In genomic region chr10:26774266-26774665, GRCm38 (mm10) we compare ENCODE assay signal across 9 mouse cellular contexts. TPM values are rescaled to one million over a fixed set of nuclear protein-coding genes. Genes with fewer than 3 reads are reported as not detected.
A peak's percentile ranks its signal among the peaks of the same experiment; 100 is the strongest.
DNase-seq lines count a peak whose midpoint lies in the region; ATAC-seq and TF ChIP-seq lines count a peak whose summit lies in the region.
"Had no signal": no experiment of that assay in that cellular context is flagged by ENCODE, and none has a peak within 500 bp of the region (broad histone marks: within the 10 kb centered on the region; RNA-seq: fewer than 3 reads in every experiment).

No protein-coding gene starts in this region.

- no peaks in the 10 kb centered on the region for H3K9me3 ChIP-seq in lung, embryonic 15.5 days
- no peaks in the 10 kb centered on the region for H3K9me3 ChIP-seq in hindbrain, postnatal 0 days (ENCODE audit: low read length)
- no peaks in the 10 kb centered on the region for H3K9me3 ChIP-seq in limb, embryonic 15.5 days
- no peaks in the 10 kb centered on the region for H3K9me3 ChIP-seq in stomach, embryonic 15.5 days

- TF ChIP-seq CTCF in lung, adult 2 months (IDR thresholded peaks at IDR 0.05; ENCODE audit: insufficient read depth, low read length): no peak
- TF ChIP-seq CTCF in hindbrain, postnatal 0 days (IDR thresholded peaks at IDR 0.05; ENCODE audit: low read depth): no peak

- H3K27ac ChIP-seq in lung, embryonic 15.5 days: peak overlapping the region; percentile 97
- no peak overlapping the region; the same call in 1 of the 2 replicates for H3K27ac ChIP-seq in hindbrain, postnatal 0 days
- H3K27ac ChIP-seq in limb, embryonic 15.5 days: no peak overlapping the region
- H3K27ac ChIP-seq in stomach, embryonic 15.5 days: peak overlapping the region; percentile 95; the same call in 1 of the 2 replicates

- no peak for ATAC-seq in lung, embryonic 15.5 days (ENCODE audit: borderline replicate concordance, extremely low read depth, low FRiP score, low TSS enrichment)
- no peak for ATAC-seq in hindbrain, postnatal 0 days
- no peak for ATAC-seq in limb, embryonic 15.5 days (ENCODE audit: insufficient number of reproducible peaks, low FRiP score, low TSS enrichment, low read depth)
- ATAC-seq in stomach, embryonic 15.5 days (ENCODE audit: insufficient read depth, low FRiP score, low read depth): no peak

- H3K9ac ChIP-seq in lung, embryonic 15.5 days: no peak overlapping the region
- no peak overlapping the region for H3K9ac ChIP-seq in hindbrain, postnatal 0 days (replicated peaks; ENCODE audit: low read length)
- no peak overlapping the region for H3K9ac ChIP-seq in limb, embryonic 15.5 days
- no peak overlapping the region for H3K9ac ChIP-seq in stomach, embryonic 15.5 days

- H3K4me1 ChIP-seq in lung, embryonic 15.5 days: peaks cover 16% of the 10 kb centered on the region; the same call in 1 of the 2 replicates
- peaks cover 8% of the 10 kb centered on the region; the same call in 1 of the 2 replicates for H3K4me1 ChIP-seq in lung, adult 2 months (ENCODE audit: control insufficient read depth, insufficient read depth, low read length)
- H3K4me1 ChIP-seq in hindbrain, postnatal 0 days (ENCODE audit: insufficient read depth, low read length): 0 out of 2 replicates have a peak, but pooled peaks cover 3% of the 10 kb centered on the region
- peaks cover 5% of the 10 kb centered on the region for H3K4me1 ChIP-seq in limb, embryonic 15.5 days
- peaks cover 14% of the 10 kb centered on the region; the same call in 1 of the 2 replicates for H3K4me1 ChIP-seq in stomach, embryonic 15.5 days

- H3K36me3 ChIP-seq in lung, embryonic 15.5 days: no peaks in the 10 kb centered on the region
- no peaks in the 10 kb centered on the region for H3K36me3 ChIP-seq in hindbrain, postnatal 0 days (ENCODE audit: insufficient read depth, low read length)
- no peaks in the 10 kb centered on the region for H3K36me3 ChIP-seq in limb, embryonic 15.5 days
- no peaks in the 10 kb centered on the region for H3K36me3 ChIP-seq in stomach, embryonic 15.5 days
- H3K36me3 ChIP-seq: G1E had no signal

- DNase-seq in lung, adult 2 months: no peak
- DNase-seq in hindbrain, postnatal 0 days (ENCODE audit: low spot score): no peak
- DNase-seq in adrenal gland, postnatal 36 days: no peak
- DNase-seq in natural killer cell, adult 2 months (ENCODE audit: low spot score in 2 of 2): no peak
- no peak for DNase-seq in spleen, postnatal 14 days (ENCODE audit: low spot score in 2 of 2)

- TF ChIP-seq POLR2A in lung, adult 2 months (IDR thresholded peaks at IDR 0.05; ENCODE audit: borderline replicate concordance, extremely low read depth, low read depth, low read length): no peak

- whole genome bisulfite sequencing in lung, embryonic 15.5 days: 56% methylated on average over 1 of the region's 1 CpGs
- WGBS in lung, adult 2 months: 56% methylated on average over 1 of the region's 1 CpGs
- WGBS in hindbrain, postnatal 0 days: 67% methylated on average over 1 of the region's 1 CpGs
- WGBS in limb, embryonic 15.5 days: 72% methylated on average over 1 of the region's 1 CpGs
- 62% methylated on average over 1 of the region's 1 CpGs for WGBS in stomach, embryonic 15.5 days

- peak overlapping the region; percentile 82 for H3K4me2 ChIP-seq in lung, embryonic 15.5 days
- peak overlapping the region; percentile 98 for H3K4me2 ChIP-seq in hindbrain, postnatal 0 days (ENCODE audit: low read depth, low read length)
- peak overlapping the region; percentile 12; the same call in 1 of the 2 replicates for H3K4me2 ChIP-seq in limb, embryonic 15.5 days
- peak overlapping the region; percentile 81 for H3K4me2 ChIP-seq in stomach, embryonic 15.5 days

- peak overlapping the region; percentile 60 for H3K4me3 ChIP-seq in lung, embryonic 15.5 days
- H3K4me3 ChIP-seq in lung, adult 2 months (replicated peaks; ENCODE audit: extremely low read depth, low read depth, low read length): no peak overlapping the region
- H3K4me3 ChIP-seq in hindbrain, postnatal 0 days (ENCODE audit: low read length): no peak overlapping the region
- 0 out of 2 replicates have a peak overlapping the region, but pooled peaks have one; percentile 54 for H3K4me3 ChIP-seq in limb, embryonic 15.5 days
- peak overlapping the region; percentile 57 for H3K4me3 ChIP-seq in stomach, embryonic 15.5 days (replicated peaks)

- H3K27me3 ChIP-seq in lung, embryonic 15.5 days: no peaks in the 10 kb centered on the region
- H3K27me3 ChIP-seq in hindbrain, postnatal 0 days (ENCODE audit: insufficient read depth, low read length): no peaks in the 10 kb centered on the region
- H3K27me3 ChIP-seq in limb, embryonic 15.5 days: no peaks in the 10 kb centered on the region
- no peaks in the 10 kb centered on the region for H3K27me3 ChIP-seq in stomach, embryonic 15.5 days (replicated peaks)

RNA-seq across cellular contexts. Expression of gene Arhgap18, which starts 21.0 kb away (rescaled TPM):
- 50.5 and 54.5 TPM in 2 replicates for polyA plus RNA-seq in lung, embryonic 15.5 days (2015; fragmentation: Nextera tagmentation; extraction: Ambion mirVana)
- polyA plus RNA-seq in lung, adult 2 months (2012; rRNA removed): 2.5 and 3.9 TPM in 2 replicates
- 4.2 and 5.3 TPM in 2 replicates for total RNA-seq in hindbrain, postnatal 0 days (2014; rRNA removed)
- 8.3 and 9.4 TPM in 2 replicates for polyA plus RNA-seq in hindbrain, postnatal 0 days (2015; fragmentation: Nextera tagmentation; extraction: Ambion mirVana)
- 25.0 and 26.2 TPM in 2 replicates for polyA plus RNA-seq in limb, embryonic 15.5 days (2015; fragmentation: Nextera tagmentation; extraction: Ambion mirVana)
- polyA plus RNA-seq in stomach, embryonic 15.5 days (2015; fragmentation: Nextera tagmentation; extraction: Ambion mirVana): 35.6 and 42.8 TPM in 2 replicates
- total RNA-seq in adrenal gland, postnatal 36 days (2021): 10 to 100 TPM; 28.3 to 41.6 TPM

Comparison
In these comparisons a context has a peak if more than half of its experiments do, and no peak if none do; other contexts are left out.
1. H3K4me3 ChIP-seq: peak in lung, embryonic 15.5 days (single experiment), limb, embryonic 15.5 days (single experiment) and stomach, embryonic 15.5 days (single experiment); none in lung, adult 2 months (single experiment) and hindbrain, postnatal 0 days (single experiment).
2. H3K27ac ChIP-seq: peak in lung, embryonic 15.5 days (single experiment) and stomach, embryonic 15.5 days (single experiment); none in hindbrain, postnatal 0 days (single experiment) and limb, embryonic 15.5 days (single experiment).
3. H3K4me2 ChIP-seq: peak in every context shown above with its lines; median percentile 98 in hindbrain, postnatal 0 days; 82 in lung, embryonic 15.5 days; 81 in stomach, embryonic 15.5 days; 12 in limb, embryonic 15.5 days.